Mouse (Mus musculus): ENCODE results near the gene Rbm39.

DNA sequence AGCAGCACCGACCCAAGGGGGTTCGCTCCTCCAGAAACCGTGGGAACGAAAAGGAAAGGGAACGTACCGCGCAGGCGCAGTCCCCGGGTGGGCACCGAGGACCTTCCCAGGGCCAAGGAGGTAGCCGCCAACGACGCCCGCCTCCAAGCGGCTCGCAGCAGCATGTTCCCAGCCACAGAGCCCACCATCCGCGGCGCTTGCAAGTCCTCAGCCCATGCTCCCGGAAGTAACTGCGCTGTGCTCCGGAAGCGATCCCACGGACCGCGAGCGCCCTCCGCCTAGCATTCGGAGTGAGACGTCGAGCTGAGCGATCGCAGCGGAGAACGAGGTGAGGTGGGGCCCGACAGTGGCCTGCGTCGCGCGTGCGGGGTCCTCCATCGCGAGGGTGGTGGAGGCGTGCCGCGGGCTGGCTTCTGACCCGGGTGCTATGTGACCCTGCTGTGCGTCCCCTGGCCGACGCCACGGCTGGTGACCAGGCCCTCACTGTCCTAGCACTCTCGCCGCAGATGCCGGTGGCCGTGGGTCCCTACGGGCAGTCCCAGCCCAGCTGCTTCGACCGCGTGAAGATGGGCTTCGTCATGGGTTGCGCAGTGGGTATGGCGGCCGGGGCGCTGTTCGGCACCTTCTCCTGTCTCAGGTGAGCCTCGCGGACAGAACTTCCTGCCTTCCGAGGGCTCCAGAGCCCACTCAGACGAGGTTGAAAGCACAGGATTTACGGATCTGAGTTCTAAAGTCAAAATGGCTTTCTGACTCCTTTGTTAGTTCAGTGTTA lies 35.9 kb downstream of the Rbm39 start, which contains the start of the genes Romo1 and Nfs1:
- TF ChIP-seq EP300 (optimal IDR thresholded peaks at IDR 0.05) (no peak), CTCF (IDR thresholded peaks at IDR 0.05; ENCODE audit: low read depth) (peak; percentile 77)

Measured in stomach, postnatal 0 days (tissue).